Mouse (Mus musculus) embryo, embryonic 11.5 days (tissue): ENCODE data around the gene Tbxa2r.

Experiments
- DNase-seq: peaks from one replicate; pipeline ENCODE4 v3.0.0-alpha.2; 2012; ENCODE audit warnings: low read depth, low spot score

Tbxa2r gene

DNA sequence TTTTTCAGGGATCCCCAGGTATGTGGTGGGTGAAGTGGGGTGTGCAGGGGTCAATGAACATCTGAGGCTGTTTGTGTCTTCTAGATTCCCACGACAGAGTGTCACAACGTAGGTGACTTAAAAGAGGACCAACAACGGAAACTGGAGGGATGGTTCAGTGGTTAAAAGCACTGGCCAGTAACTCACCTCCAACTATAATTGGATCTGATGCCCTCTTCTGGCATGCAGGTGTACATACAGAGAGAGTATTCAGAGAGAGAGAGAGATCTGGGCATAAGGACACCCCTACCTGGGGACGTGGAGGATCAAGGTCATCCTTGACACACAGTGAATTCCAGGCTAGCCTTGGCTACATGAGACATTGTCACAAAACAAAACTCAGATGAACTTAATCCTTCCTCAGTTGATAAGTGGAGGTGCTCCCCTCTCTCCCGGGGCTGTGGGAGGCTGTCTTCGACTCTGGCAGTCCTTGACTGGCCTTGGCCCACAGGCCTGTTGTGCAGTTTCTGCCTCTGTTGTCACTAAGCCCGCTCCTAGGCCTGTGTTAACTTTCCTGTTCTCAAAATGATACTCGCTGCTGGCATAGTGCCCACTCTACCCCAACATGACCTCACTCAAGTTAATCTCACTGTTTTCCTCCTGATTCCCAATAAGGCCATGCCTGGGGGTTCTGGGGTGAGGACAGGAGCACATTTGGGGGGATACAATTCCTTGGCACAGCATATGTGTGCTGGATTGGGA is 16.1 kb downstream of the Tbxa2r start:
- DNase-seq = no peak

DNA sequence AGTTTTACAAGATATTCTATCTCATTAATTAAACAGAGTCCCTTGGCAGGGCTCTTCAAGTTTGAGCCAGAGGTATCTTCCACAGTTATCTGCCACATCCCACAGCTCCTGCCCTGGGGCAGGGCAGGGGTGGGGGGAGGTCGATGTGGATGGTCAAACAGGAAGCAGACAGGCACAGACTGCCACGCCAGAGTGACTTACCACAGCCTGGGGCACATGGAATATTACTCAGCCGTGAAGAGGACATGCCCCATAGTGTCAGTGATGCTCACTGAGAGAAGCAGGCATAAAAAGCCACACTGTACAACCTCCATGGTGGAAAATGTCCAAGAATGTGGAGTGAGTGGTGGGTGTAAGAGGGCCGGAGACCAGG is 16.6 kb downstream of the Tbxa2r start:
- no peak for DNase-seq

DNA sequence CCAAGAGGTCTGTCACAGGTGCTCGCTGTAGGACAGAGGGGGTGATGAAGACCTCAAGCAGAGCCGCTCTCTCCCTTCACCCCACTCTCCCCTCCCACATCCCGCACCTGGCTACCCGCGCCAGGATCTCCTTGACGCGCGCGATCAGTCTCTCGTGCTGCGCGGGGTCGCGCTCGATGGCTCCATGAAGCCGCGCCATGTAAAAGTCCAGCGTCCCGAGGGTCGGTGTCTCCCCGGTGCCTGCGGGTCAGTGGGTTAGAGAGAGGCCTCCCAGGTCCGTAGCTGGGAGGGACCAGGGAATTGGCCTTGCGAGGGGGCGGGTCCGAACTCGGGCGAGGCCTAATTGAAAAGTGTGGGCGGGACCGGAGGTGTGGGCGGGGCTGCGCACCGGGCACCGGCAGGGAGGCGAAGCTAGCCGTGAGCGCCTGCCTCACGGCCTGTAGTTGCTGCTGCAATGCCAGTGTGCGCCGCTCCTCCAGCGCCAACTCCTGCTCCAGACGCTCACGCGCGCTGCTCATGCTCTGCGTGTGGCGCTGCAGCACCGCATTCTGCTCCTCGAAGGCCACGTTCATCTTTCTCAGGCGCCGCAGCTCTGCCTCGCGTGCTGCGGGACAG is 18.0 kb downstream of the Tbxa2r start:
- no peak for DNase-seq

DNA sequence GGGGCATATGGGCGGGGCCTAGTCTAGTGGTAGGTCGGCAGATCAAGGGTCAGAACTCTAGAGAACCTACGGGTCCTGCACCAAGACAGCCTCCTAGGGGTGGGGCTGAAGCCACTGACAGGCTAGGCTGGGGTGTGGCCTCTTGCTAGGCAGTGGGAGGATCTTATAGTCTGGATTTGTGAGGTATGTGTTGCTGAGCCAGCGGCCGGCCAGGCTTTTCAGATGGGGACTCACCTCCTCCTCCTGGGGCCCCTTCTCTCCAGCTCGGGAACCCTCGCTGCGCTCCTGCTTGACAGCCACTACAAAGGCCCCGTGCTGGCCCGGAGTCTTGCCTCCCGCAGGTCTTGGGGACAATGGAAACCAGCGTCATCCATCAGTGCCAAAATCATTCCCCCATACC is 20.6 kb downstream of the Tbxa2r start:
- no peak for DNase-seq

DNA sequence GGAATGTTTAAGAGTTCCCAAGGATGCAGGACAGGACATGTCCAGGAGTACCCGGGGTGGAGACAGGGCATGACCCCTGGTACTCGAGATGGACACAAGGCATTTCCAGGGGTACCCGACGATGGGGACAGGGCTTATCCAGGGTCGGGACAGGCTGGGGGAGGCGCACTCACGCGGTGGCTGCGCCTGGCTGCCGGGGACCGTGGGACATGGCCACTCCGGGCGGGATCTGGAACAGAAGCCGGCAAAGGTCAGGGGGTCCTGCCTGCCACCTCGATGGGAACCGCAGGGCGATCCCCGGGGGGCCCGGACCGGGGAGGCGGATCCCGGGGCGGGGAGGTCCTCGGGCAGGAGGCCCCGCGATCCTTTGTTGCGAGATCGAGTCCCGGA is 21.4 kb downstream of the Tbxa2r start:
- DNase-seq = no peak

DNA sequence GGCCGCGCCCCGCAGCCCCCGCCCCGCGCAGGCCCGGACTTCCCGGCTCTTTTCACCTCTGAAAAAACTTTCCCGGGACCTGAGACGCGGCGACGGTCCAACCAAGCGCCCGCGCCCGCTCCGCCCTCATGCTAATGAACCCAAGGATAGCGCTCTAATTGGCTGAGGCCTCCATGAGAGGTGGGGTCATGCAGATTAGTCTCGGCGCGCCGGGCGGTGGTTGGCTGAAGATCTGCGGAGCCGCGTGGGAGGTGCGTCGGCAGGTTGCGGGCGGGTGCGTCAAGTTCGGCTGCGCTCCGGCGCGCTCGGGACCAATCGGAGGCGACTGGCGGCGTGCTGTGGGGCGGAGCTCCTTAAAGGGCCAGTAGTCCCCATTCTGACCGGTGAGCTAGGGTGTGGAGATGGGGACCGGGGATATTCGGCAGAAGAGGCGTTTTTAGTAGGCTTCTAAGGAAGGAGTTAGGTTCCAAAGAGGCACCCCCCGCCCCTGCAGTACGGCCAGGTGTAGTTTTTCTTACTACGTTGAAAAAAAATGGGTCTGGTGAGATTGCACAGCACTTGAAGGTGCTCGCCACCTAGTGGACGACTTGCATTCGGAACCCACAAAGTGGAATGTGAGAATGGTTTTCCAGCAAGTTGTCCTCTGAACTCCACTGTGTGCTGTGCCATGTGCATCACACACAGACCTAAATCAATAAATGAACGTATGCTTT is 22.0 kb downstream of the Tbxa2r start, which contains the start of gene Hmg20b:
TSS of gene Hmg20b (minus strand) at position 130 of the 713 bp plus-strand sequence.
- peak; percentile 97 for DNase-seq

DNA sequence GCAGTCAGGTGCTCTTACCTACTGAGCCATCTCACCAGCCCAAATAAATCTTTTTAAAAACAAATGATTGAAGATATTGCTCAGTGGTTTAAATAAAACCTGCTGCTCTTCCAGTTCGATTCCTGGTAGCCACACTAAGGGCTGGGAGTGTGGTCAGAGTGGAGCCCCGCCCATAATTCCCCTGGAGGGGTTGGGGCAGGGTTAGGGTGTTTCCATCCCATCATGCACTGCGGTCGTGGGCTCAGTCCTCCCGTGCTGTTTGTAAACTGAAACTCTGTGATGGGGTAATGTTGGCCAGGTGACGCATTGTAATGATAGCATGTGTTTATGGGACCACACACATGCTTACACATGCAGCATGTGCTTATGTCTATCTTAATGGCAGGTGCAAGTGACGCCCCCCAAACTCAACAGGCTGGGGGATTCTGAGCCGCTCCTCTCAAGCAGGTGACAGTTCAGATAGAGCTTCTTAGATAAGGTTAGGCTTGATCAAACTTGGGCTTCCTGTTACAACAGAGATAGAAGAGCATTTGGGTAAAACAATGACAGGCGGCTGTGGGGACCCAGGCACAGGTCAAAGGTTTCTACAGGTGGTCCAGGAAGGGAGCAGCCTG is 23.3 kb downstream of the Tbxa2r start:
- DNase-seq = no peak

DNA sequence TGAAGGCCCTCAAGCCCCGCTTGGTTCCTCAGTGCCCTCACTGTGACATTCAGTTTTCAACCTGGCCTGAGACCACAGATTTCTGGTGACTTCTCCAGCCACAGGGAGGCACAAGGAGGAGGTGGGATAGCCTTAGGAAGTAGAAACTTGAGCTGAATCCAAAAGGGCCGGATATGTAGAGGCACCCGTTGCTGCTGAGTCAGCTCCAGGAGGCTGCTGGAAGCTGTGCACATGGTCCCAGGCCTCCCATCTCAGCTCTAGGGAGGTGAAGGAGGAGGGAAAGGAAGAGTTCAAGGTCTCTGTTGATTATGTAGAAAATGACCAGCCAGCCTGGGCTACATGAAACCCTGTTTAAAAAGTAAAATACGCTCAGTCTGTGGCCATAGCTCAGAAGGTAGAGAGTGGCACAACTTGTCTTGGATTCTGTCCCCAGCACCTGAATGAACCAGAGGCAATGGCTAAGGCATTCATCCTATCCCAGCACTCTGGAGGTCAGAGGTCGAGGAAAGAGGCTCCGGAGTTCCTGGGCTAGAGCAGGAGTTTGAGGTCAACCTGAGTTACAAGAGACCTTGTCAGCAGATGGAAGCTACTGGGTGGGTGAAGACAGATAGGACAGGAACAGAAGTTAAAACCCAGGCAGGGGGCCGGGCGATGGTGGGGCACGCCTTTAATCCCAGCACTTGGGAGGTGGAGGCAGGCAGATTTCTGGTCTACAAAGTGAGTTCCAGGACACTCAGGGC is 26.4 kb downstream of the Tbxa2r start:
- no peak for DNase-seq

DNA sequence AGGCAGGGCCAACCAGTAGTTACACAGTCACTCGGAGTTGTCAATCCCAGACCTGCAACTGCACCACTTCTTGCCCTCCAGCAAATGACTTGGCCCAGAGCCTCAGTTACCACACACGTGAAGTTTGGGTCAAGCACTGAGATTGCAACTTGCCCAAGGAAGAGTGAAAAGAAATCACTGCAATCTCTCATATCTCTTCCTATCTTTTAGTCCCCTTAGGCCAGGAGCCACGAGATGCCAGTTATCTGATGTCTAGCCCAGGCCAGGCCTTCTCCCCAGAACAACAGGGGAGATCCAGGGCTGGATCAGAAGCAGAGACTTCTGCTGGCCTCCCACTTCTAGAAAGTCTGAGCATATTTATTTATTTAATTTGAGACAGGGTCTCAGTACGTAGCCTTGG is 27.0 kb downstream of the Tbxa2r start:
- no peak for DNase-seq

DNA sequence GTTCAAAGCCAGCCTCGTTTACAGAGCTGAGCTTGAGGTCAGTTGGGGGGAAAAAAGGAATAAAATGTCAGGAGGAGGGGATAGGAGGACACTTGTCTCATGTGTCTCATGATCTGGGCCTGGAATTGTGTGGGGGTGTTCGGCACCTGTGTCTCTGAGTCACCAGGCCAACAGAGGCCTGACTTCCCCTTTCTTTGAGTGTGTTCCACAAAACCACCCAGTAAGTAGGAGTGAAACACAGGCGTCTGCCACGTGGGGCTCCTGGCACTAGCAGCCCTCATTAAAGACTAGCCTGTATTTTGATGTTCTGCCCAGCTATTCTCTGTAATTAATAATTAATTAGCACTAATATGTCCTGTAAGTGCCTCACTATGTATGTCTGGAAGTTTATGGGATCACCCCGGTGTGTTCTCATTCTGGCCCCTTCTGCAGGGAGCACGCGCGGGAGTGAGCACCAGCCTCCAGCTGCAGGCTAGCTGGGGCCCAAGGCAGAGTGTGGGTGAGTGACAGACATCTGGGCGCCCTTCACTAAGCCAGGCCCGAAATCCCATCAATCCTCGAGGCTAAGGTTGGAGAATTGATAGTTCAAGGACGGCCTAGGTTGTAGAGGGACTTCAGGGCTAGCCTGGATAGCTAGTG is 27.9 kb downstream of the Tbxa2r start:
- no peak for DNase-seq

DNA sequence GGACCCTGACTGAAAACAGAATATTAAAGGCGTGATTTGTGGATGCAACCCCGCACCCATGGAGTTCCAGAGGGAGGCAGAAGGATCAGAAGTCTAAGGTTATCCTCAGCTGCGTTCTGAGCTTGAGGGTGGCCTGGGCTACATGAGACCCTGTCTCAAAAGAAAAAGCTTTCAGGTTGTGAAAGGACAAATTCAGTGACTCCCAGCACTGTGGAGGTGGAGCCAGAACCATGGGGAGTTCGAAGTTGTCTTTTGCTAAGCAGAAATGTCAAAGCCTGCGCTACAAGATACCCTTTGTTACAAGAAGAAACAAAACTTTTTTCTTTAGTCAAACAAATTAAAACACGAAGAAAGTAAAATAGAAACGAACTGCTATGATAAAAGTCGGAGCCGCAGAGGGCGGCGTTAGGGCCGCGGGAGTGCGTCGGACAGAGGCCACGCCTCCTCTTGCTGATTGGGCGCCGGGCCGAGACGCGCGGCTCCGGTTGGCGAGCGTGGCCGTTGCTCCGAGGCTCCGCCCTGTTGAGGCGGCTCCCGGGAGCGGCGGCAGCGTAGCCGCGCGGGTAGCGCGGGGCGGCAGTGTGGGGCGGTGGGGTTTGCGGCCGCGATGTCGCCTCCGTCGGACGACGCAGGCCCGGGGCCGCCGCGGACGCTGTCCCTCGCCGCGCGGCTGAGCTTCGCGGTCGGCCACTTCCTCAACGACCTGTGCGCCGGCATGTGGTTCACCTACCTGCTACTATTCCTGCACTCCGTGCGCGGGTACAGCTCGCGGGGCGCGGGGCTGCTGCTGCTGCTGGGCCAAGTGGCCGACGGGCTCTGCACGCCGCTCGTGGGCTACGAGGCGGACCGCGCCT is 28.7 kb downstream of the Tbxa2r start, which contains the start of gene Mfsd12:
TSS of gene Mfsd12 (plus strand) at position 501 of the 854 bp plus-strand sequence.
- DNase-seq = peak; percentile 80

DNA sequence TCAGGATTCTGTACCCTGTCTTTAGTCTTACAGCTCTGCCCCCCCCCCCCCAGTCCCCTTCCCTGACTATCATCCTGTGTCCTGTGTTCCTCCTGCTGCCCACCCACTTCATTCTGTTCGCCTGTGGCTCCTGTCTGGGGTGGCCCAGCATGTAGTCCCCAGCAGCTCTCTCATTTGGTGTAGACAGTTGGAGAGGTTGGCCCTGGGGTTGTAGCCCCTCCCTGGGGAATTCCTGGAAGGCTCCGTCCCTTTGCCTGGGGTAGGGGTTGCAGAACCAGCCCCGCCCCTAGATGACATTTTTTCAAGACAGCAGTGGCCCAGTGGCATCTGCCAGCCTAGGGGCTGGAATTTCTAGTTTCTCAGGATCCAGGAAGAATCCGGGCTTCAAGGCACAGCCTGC is 29.7 kb downstream of the Tbxa2r start:
- DNase-seq = no peak

DNA sequence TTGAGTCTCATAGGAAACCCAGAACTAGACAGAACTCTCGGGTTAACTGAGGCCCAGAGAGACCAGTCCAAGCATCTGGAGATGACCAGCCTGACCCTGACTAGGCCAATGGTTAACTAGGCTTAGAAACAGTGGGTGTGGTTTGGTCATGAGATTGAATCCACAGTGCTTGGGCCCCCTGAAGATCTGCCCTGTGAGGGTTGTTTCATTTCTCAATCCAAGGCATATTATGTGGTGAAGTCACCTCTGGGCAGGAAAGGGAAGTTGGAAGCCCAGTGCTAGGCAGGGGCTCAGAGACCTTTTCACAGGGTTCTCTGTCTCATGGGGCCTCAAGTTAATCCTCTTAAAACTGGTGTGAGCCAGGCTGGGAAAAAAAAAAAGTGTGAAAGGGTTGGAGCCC is 30.3 kb downstream of the Tbxa2r start:
- no peak for DNase-seq

DNA sequence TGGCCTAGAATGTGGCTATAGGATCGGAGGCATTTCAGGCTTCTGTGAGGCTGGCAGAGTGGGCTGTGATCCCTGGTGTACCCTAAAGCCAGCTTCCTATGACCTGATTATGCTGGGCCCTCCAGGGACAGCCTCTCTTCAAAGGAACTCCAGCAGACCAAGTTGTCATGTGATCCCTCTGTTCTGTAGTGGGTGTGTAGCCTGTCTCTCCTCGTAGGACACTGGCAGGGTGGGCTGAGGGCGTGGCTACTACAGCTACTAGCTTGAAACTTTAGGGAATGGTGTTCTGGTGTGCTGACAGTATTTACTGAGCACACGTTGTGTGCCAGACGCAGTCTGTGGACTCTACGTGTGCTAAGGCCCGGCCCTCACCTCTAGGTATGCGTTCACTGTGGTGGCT is 32.2 kb downstream of the Tbxa2r start:
- DNase-seq = no peak

DNA sequence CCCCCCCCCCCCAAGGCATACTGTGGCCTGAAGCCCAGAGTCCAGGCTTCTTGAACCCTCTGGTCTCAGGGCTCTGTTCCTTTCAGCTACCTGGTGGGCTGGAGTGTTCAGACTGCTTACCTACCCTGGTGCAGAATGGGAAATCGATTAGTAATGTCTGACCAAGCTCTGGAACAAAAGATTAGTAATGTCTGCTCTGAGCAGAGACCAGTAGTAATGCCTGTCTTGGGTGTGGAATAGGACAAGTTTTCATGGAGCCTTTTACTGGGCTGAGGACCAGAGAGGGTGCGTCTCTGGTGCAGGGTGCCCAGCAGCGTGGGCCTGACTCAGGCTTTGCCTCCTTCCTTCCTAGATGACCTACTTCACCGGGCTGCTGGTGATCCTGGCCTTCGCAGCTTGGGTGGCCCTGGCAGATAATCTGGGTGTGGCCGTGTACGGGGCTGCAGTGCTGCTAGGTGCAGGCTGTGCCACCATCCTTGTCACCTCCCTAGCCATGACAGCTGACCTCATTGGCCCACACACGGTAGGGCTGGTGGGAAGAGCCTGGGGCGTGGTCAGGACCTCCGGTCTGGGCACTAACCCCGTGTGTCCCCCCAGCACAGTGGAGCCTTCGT is 33.9 kb downstream of the Tbxa2r start:
- no peak for DNase-seq

DNA sequence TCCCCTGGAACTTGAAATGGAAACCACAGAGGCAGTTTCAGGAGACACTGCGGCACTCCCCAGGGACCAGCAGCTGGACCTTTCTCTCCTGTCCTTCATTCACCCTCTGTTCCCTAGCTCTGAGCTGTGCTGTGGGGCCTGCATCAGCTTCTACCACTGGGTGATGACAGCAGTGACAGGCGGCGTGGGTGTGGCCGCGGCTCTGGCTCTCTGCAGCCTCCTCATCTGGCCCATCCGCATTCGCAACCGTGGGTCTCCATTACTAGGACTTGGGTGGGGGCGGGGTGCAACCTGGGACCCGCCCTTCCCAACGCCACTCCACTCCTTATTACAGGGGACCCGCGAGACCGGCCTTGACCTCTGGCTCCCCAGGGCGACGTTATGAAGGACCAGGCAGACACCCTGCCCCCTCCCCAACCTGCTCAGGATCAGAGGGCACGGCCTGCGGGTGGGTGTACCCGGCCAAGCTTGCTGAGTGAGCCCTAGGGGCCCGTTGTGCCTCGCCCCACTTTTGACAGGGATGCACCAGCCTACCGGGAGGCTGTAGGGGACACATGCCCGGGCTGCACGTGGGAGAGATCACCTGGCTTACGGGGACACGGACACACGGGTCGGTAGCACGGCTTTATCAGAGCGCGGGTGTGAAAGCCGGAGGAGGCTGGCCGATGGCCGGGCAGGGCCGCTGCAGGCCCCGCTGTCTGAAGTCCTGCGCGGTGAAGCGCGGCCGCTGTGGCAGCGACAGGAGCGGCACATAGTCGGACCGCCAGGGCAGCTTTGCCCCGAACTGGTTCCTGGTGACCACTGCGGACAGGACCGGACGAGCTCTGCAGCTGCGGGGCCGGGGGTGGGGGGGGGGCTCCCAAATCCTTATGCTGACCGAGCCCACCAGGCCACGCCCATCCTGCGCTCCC is 35.2 kb downstream of the Tbxa2r start:
- no peak for DNase-seq

DNA sequence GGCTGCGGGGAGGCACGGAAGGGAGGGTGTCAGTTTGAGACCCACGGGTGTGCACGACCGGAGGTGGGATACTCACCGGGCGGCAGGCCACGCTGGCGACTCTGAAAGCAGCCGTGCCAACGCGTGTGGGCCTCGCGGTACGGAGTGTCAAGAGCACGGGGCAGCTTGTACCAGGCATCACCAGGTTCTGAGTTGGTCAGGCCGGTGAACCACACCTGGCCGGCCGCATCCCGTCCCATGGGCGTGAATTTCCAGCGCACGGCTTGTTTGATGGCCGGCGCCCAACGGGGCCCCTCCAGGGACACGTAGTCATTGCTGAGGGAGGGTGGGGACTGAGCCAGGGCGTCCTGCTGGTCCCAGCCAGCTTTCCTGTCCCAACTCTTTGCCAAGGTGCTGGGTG is 36.1 kb downstream of the Tbxa2r start:
- DNase-seq = no peak

DNA sequence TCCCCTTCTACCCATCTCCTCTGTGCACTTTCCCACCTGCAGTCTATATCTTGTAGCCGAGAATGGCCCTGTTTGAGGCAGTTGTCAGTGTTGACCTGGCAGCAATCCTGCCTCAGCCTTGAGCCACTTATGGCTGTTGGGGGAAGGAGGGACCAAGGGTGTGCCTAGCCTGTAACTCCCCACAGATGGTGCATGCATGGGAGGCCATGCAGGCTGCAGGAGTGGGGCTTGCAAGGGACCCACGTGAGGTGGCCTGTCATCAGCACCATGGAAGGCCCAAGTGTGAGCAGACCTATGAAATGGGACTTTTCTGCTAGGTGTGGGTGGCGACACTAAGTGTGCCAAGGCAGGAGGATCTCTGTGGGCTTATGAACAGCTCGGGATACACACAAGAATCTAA is 36.5 kb downstream of the Tbxa2r start:
- no peak for DNase-seq
